Mouse (Mus musculus) cortical plate, adult 2 months (tissue): Measurements from ENCODE around the gene Kiss1r.

ENCODE experiments used
- CTCF ChIP-seq: fragments of 200-500 bp; IDR thresholded peaks from 2 replicates; pipeline ENCODE4 v1.5.1; 2011; ENCODE audit warnings: mild to moderate bottlenecking, control low read depth, low read length; ENCODE audit not compliant: insufficient read depth; ENCODE audit errors: extremely low read depth
- POLR2A ChIP-seq: fragments of 200-500 bp; IDR thresholded peaks from 2 replicates; pipeline ENCODE4 v1.6.1; 2011; ENCODE audit warnings: mild to moderate bottlenecking, low read length, control low read depth; ENCODE audit not compliant: insufficient read depth; ENCODE audit errors: extremely low read depth

DNA sequence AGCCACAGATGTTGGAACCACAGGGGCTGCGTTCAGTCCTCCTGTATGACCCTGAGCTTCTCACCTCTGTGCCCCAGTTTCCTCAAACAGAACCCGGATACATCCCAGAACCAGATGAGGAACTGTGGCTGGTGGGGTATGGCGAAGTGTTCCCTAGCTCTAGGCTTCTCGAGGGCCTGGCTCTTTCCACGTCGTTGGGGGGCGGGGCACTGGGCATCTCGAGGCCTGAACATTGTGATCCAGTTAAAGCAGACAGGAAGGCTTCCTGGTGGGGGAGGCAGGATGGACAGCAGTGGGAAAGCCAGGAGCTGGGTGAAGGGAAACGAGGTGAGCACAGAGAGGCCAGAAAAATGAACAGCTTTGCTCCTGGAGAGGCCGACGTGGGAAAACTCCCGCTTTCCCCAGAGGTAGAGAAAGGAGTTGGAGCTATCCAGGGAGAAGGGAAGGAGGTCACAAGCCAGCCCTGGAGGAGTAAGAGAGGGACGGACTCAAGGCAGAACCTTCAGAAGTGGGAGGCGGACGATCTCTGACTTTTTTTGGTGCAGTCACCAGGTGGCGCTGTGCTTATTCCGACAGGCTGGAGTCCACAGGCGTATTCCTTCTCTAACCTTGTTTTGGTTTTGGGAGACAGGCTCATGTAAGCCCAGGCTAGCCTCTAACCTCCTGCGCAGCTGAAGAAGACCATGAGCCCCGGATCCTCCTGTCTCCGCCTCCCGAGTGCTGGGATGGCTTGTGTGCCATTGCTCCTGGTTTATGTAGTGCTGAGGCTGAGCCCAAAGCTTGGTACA, 33.3 kb upstream of the Kiss1r start:
- TF ChIP-seq CTCF (peak; percentile 85), POLR2A (no peak)
